Mouse (Mus musculus): ENCODE data around the gene Gm21738. TPM values are rescaled to one million over a fixed set of nuclear protein-coding genes. Genes with fewer than 3 reads are reported as not detected.
"Not testable (repeated sequence)": the region's sequence is repeated elsewhere in the genome, so short reads cannot be mapped to it uniquely, and the experiment has no call there.

Gm21738 gene
- 0.45 TPM in 1 of 2 replicates, not detected in the other for polyA plus RNA-seq (2014; fragmentation: Nextera tagmentation; extraction: Ambion mirVana)

- H3K4me2 ChIP-seq; ATAC-seq (ENCODE audit: insufficient read depth); H3K9me3 ChIP-seq (ENCODE audit: low read depth, low read length); H3K27ac ChIP-seq (ENCODE audit: low read depth); DNase-seq; H3K9ac ChIP-seq; H3K4me1 ChIP-seq (ENCODE audit: insufficient read depth); H3K4me3 ChIP-seq (ENCODE audit: low read depth, low read length); H3K27me3 ChIP-seq (ENCODE audit: insufficient read depth, low read length); H3K36me3 ChIP-seq (ENCODE audit: insufficient read depth): not testable (repeated sequence)
- WGBS, result 75% methylated on average over 7 of the region's 7 CpGs
Observed at GRCm38 (mm10) chr14:19418830-19419229, at the start of gene Gm21738. Gm21738 (minus strand) TSS chr14:19418930.

GRCm38 (mm10) chr14:19383741-19384140 is 35.0 kb downstream of the Gm21738 start:
- not testable (repeated sequence) for H3K9ac ChIP-seq; ATAC-seq (ENCODE audit: insufficient read depth); H3K27ac ChIP-seq (ENCODE audit: low read depth); H3K36me3 ChIP-seq (ENCODE audit: insufficient read depth); H3K4me3 ChIP-seq (ENCODE audit: low read depth, low read length); H3K4me1 ChIP-seq (ENCODE audit: insufficient read depth); H3K9me3 ChIP-seq (ENCODE audit: low read depth, low read length); DNase-seq; H3K27me3 ChIP-seq (ENCODE audit: insufficient read depth, low read length); H3K4me2 ChIP-seq
- WGBS, result 80% methylated on average over 7 of the region's 7 CpGs

Other genes starting within 250 kb of the Gm21738 start
- not detected in 2 replicates for gene Gm2244, start 131.0 kb upstream of the Gm21738 start, polyA plus RNA-seq (2014; fragmentation: Nextera tagmentation; extraction: Ambion mirVana)
- gene Gm2237, start 166.2 kb upstream of the Gm21738 start, polyA plus RNA-seq (2014; fragmentation: Nextera tagmentation; extraction: Ambion mirVana), result 3.0 and 3.2 TPM in 2 replicates
- not detected in 2 replicates for gene Gm5458, start 183.7 kb upstream of the Gm21738 start, polyA plus RNA-seq (2014; fragmentation: Nextera tagmentation; extraction: Ambion mirVana)

Data from lung, embryonic 14.5 days (tissue).